Mouse (Mus musculus) lung, embryonic 14.5 days (tissue): Measurements from ENCODE around the gene Cxcr5. TPM values are rescaled to one million over a fixed set of nuclear protein-coding genes. Genes with fewer than 3 reads are reported as not detected.
A peak's percentile ranks its signal among the peaks of the same experiment; 100 is the strongest.

Experiments used
- ATAC-seq: fragments of 200-750 bp; cut with Nextera tagmentation; 2 replicates; pipeline ENCODE4 v1.8.0; 2017; ENCODE audit warnings: mild to moderate bottlenecking, moderate TSS enrichment, moderate library complexity; ENCODE audit not compliant: insufficient read depth
- DNase-seq: peaks from one replicate; pipeline ENCODE4 v3.0.0-alpha.2; 2015
- H3K27ac ChIP-seq: fragments of 300-500 bp; sonication (generic); 2 replicates; pipeline ENCODE4 v1.5.1; 2014; ENCODE audit warnings: low read depth, mild to moderate bottlenecking, moderate library complexity
- H3K27me3 ChIP-seq: fragments of 300-500 bp; sonication (generic); 2 replicates; pipeline ENCODE4 v1.6.1; 2014; ENCODE audit warnings: low read length, control low read depth; ENCODE audit not compliant: insufficient read depth
- H3K36me3 ChIP-seq: fragments of 300-500 bp; sonication (generic); 2 replicates; pipeline ENCODE4 v1.6.1; 2014; ENCODE audit warnings: control low read depth; ENCODE audit not compliant: insufficient read depth
- H3K4me1 ChIP-seq: fragments of 300-500 bp; sonication (generic); 2 replicates; pipeline ENCODE4 v1.6.1; 2014; ENCODE audit warnings: antibody characterized with exemption, control low read depth; ENCODE audit not compliant: insufficient read depth
- H3K4me2 ChIP-seq: fragments of 300-500 bp; sonication (generic); 2 replicates; pipeline ENCODE4 v1.6.1; 2014; ENCODE audit warnings: mild to moderate bottlenecking
- H3K4me3 ChIP-seq: fragments of 300-500 bp; sonication (generic); 2 replicates; pipeline ENCODE4 v1.5.1; 2014; ENCODE audit warnings: low read depth, low read length
- H3K9ac ChIP-seq: fragments of 300-500 bp; sonication (generic); 2 replicates; pipeline ENCODE4 v1.6.1; 2014
- H3K9me3 ChIP-seq: fragments of 300-500 bp; sonication (generic); 2 replicates; pipeline ENCODE4 v1.6.1; 2016; ENCODE audit warnings: low read depth, low read length, control low read depth
- CTCF ChIP-seq: IDR thresholded peaks from 2 replicates; pipeline ENCODE4 v1.5.1; 2016; ENCODE audit warnings: antibody characterized with exemption, low read depth
- WGBS: fragments of 180-500 bp; shearing (Covaris S2); extraction: QIAGEN DNeasy Blood & Tissue Kit; methylation state at CpG from one replicate; pipeline ENCODE4 v1.1.7; 2014; 5-methylcytosine and 5-hydroxymethylcytosine counted together
- polyA plus RNA-seq: library from polyadenylated mRNA; unstranded; fragments of >200 nt; fragmentation: Nextera tagmentation; extraction: Ambion mirVana; gene quantifications from 2 replicates; pipeline ENCODE4 v1.2.1, GENCODE M21; 2014

The Cxcr5 gene
- polyA plus RNA-seq, 1 experiment from 2014 or later = not detected

DNA sequence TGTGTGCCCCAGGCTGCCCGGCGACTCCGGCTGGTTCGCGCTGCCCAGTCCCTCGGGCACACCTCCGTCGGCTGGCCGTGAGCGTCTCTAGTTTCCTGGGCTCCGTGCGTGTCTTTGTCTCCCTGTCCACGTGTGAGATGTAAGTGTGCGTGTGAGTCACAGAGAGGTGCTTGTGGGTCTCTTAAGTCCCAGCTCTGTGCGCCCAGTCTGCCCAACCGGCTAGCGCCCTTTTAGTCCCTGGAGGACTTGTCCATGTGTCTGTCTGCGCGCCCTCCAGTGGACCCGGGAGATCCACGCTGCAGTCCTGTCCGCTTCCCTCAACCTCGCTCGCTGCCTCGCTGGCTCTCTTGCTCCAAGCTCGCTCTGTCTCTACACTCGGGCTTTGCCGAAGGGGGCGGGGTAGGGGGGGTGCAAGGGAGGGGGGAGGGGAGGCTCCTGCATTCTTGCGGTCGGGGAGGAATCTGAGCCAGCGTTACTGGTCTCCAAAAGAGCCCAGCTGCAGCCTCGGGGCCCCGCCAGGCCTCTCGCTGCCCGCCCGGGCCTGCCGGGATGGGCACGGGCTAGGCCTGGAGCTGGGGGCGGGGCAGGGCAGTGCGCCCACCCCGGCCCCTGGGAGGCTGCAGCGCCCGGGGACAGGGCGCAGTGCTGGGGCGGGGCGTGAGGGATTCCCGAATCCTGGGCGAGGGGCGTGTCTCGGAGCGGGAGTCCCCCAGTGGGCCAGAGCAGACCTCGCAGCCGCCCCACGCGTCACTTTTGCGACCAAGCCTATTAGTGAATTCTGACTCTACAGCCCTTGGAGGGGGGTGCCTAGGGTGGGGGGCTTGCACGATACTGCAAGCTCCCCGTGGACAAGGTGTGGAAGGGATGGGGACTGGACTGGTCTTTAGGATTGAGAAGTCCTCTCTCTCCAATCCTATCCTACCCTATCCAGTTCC is 63.0 kb downstream of the Cxcr5 start:
- TF ChIP-seq CTCF = peak; percentile 65
- Histone ChIP-seq H3K4me1 (peaks cover 57% of the 10 kb centered on the region), H3K9ac (peak overlapping the region; percentile 58), H3K27ac (peak overlapping the region; percentile 99), H3K27me3 (no peaks in the 10 kb centered on the region), H3K4me2 (peak overlapping the region; percentile 90), H3K9me3 (no peaks in the 10 kb centered on the region), H3K4me3 (peak overlapping the region; percentile 43), H3K36me3 (peaks cover 27% of the 10 kb centered on the region)
- DNase-seq (peak; percentile 92), ATAC-seq (peak; percentile 89)
- WGBS = under 1% methylated on average over 59 of the region's 59 CpGs

DNA sequence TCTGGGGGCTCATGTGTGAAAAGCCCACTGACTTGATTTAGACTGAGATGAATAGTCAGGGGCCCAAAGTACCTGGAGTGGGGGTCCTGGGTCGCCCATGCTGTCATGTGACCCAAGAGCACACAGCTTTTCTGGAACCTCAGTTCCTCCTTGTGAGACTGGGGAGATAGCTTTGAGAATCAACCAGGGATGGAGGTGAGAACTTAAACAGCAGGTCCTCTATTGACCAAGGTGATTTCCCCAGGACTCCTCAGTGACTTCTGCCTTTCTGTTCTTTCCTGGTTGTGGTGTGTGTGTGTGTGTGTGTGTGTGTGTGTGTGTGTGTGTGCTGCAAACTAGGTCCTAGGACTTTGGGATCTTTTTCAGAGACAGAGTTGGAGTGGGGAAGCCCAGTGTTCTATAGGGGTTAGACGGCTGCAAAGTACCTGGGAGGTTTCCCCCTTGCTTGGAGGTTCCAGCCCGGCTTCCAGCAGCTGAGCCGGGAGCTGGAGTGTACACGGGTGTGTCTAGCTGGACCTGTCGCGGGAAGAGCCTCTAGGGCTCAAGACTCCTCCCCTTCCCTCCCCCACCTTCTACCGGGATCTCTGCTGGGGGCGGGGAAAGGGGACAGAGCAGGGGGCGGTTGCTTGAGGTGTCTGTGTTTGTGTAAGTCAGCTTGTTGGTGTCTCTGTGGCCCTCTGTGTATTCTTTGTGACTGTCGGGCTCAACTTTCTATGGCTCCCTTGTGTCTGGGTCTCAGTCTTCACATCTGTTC is 63.9 kb downstream of the Cxcr5 start:
- Histone ChIP-seq H3K27ac (peak overlapping the region; percentile 99), H3K9ac (peak overlapping the region; percentile 58), H3K36me3 (peaks cover 27% of the 10 kb centered on the region), H3K4me3 (peak overlapping the region; percentile 43), H3K9me3 (no peaks in the 10 kb centered on the region), H3K4me1 (peaks cover 66% of the 10 kb centered on the region), H3K27me3 (no peaks in the 10 kb centered on the region), H3K4me2 (peak overlapping the region; percentile 90)
- under 1% methylated on average over 11 of the region's 11 CpGs for WGBS
- DNase-seq (peak; percentile 82), ATAC-seq (peak; percentile 29)
- no peak for TF ChIP-seq CTCF

DNA sequence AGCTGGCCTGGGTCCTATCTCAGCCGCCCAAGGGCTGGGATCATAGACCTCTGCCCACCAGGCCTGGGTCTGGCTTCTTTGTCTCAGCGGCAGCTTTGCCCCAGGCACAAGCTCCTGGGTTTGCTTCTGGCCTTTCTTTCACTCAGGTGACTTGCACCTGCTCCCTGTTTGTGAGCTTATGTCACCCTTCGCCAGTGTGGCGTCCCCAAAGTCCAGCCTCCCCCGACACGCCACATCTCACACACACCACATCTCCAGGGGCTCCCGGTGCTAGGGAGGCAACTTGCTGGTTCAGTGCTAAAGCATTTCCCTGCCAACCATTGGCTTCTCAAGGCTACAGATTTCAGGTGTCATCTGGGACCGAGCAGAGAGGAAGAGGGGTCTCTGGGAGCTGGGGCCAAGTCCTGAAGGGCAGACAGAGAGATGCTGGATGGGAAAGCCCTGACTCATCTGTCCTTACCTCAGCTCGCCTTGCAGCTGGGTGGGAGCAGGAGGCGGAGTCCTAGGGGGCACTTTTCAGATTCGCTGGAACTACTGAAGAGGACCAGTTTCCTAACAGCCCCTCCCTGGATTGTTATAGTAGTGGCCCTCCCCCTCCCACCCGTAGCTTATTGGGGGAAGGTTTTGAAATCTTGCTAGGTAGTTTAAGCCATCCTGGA is 64.7 kb downstream of the Cxcr5 start:
- H3K9ac ChIP-seq = peak overlapping the region; percentile 58; the same call in 1 of the 2 replicates
- peak overlapping the region; percentile 90 for H3K4me2 ChIP-seq
- no peak for TF ChIP-seq CTCF
- H3K36me3 ChIP-seq = peaks cover 27% of the 10 kb centered on the region
- 43% methylated on average over 12 of the region's 12 CpGs for WGBS
- H3K4me3 ChIP-seq = no peak overlapping the region
- H3K27ac ChIP-seq = peak overlapping the region; percentile 99; the same call in 1 of the 2 replicates
- H3K9me3 ChIP-seq = no peaks in the 10 kb centered on the region
- DNase-seq (peak; percentile 45), ATAC-seq (no peak)
- H3K4me1 ChIP-seq = peaks cover 71% of the 10 kb centered on the region
- H3K27me3 ChIP-seq = no peaks in the 10 kb centered on the region

DNA sequence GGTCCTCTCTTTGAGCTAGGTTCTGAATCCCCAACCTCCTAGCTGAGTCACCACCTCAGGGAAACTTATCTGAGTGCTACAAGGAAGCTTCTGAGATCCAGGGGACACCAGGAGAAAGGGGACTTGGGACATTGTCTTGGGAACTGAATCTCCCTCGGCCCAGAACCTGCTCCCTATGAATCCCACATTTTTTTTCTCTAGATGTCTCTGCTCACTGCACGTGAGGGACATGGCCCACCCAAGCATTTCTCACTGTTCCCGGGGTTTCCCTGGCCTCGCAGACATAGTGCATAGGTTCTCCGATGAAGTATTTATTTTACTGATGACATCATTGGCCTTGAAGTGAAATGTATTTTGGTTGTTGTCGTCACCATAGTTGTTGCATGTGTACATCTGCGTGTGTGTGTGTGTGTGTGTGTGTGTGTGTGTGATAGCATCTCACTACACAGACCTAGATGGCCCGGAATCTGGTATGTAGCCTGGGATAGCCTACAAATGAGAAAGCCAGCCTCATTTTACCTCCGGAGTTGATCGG is 65.8 kb downstream of the Cxcr5 start:
- Histone ChIP-seq H3K4me2 (no peak overlapping the region), H3K9ac (no peak overlapping the region), H3K27ac (peak overlapping the region; percentile 99; the same call in 1 of the 2 replicates), H3K4me3 (no peak overlapping the region), H3K4me1 (peaks cover 67% of the 10 kb centered on the region), H3K36me3 (peaks cover 20% of the 10 kb centered on the region), H3K9me3 (no peaks in the 10 kb centered on the region), H3K27me3 (no peaks in the 10 kb centered on the region)
- ATAC-seq (no peak), DNase-seq (no peak)
- no peak for TF ChIP-seq CTCF
- 58% methylated on average over 10 of the region's 10 CpGs for WGBS

DNA sequence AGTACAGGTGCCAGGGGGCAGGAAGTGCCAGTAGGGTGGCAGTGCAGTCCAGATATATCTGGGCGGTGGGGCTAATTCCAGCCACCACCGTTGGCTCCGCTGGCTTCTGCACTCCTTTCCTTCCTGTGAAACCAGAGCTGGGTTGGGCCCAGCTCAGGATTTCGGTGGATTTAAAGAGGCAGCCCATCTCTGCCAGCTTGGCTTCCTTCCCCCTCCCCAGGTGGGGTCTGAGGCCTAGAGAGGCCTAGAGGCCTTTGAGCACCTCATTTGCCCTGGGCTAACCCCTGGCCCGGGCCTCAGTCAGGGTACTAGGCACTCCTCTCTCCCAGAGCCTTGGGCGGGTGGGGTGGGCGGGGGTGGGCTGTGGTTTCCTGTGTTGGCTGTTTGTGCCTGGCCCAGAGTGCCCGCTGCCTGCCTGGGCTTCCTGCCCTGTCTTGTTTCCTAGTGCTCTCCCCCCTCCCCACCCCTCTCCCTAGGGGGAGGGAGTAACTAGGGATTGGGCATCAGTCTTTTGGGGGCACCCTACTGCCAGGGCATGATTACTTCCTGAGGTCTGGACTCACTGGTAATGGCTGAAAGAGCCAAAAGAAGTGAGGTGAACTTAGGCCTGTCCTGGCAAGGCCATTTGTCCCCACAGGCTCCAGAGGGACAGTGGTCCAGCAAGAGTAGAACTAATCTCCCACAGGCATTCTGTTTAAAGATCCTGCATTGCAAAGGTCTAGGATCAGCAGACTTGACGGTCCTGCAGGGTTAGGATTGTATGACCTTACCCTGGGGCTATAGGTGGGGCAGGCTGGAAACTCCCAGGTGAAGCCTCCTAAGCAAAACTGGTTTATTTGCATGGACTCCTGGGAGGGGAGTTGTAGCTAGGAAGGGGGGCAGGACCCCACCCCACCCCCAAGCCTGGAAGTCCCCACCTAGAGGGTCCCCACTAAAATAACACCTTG is 66.5 kb downstream of the Cxcr5 start:
- 27% methylated on average over 9 of the region's 9 CpGs for WGBS
- no peak for ATAC-seq
- DNase-seq = peak; percentile 41
- Histone ChIP-seq H3K36me3 (peaks cover 19% of the 10 kb centered on the region), H3K4me3 (no peak overlapping the region), H3K27me3 (no peaks in the 10 kb centered on the region), H3K9ac (peak overlapping the region; percentile 43), H3K4me1 (peaks cover 73% of the 10 kb centered on the region), H3K27ac (peak overlapping the region; percentile 76), H3K4me2 (peak overlapping the region; percentile 36), H3K9me3 (no peaks in the 10 kb centered on the region)
- no peak for TF ChIP-seq CTCF

DNA sequence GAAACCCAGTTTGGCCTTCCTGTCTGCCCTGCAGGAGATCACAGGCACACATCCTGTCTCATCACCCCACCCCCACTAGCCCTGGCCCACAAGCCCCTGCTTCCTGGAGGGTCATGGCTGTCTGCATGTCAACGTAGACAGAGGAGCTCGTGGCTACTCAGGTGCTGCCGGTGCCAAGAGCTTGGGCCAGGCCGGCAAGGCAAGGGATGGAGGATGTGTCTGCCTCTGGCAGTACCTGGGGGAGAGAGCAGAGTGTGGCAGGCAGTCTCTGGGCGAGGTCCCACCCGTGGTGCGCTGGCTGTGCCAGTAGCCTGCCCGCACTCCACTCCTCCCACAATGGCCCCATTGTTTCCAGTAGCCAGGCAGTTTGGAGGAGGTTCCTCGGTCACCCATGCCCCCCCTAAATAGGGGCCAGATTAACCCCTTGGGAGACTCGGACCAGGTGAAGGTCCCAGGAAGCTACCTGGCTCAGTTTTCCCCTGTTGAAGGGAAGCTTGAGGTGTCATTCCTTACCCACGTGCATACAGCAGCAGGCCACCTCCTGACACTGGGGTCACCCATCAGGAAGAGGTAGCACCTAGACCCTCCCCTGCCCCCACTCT is 67.3 kb downstream of the Cxcr5 start:
- H3K36me3 ChIP-seq = peaks cover 19% of the 10 kb centered on the region
- TF ChIP-seq CTCF = no peak
- peak overlapping the region; percentile 76 for H3K27ac ChIP-seq
- ATAC-seq (no peak), DNase-seq (peak; percentile 58)
- 16% methylated on average over 11 of the region's 11 CpGs for WGBS
- H3K9me3 ChIP-seq = no peaks in the 10 kb centered on the region
- peak overlapping the region; percentile 43 for H3K9ac ChIP-seq
- no peak overlapping the region for H3K4me3 ChIP-seq
- H3K27me3 ChIP-seq = no peaks in the 10 kb centered on the region
- H3K4me1 ChIP-seq = peaks cover 73% of the 10 kb centered on the region
- H3K4me2 ChIP-seq = peak overlapping the region; percentile 36
